In genomic region chr5:77061372-77062038, GRCm38 (mm10) we compare ENCODE assay signal across 8 mouse cellular contexts. TPM values are rescaled to one million over a fixed set of nuclear protein-coding genes. Genes with fewer than 3 reads are reported as not detected.
DNase-seq lines count a peak whose midpoint lies in the region; ATAC-seq and TF ChIP-seq lines count a peak whose summit lies in the region.

No protein-coding gene starts in this region.

- no peak overlapping the region for H3K4me3 ChIP-seq in kidney, postnatal 0 days (replicated peaks; ENCODE audit: low read depth, low read length)
- H3K4me3 ChIP-seq in liver, embryonic 12.5 days = 0 out of 2 replicates have a peak overlapping the region, but pooled peaks have one; percentile 18
- no peak overlapping the region for H3K4me3 ChIP-seq in olfactory bulb, adult 2 months (ENCODE audit: insufficient read depth, low read depth, low read length)

- H3K9me3 ChIP-seq in kidney, postnatal 0 days (replicated peaks; ENCODE audit: low read length) = no peaks in the 10 kb centered on the region
- no peaks in the 10 kb centered on the region for H3K9me3 ChIP-seq in liver, embryonic 12.5 days (replicated peaks)

- H3K27ac ChIP-seq in kidney, postnatal 0 days = no peak overlapping the region
- no peak overlapping the region for H3K27ac ChIP-seq in liver, embryonic 12.5 days
- H3K27ac ChIP-seq in olfactory bulb, adult 2 months (ENCODE audit: insufficient read depth, low read depth, low read length) = no peak overlapping the region

- no peak overlapping the region for H3K4me2 ChIP-seq in kidney, postnatal 0 days (ENCODE audit: low read length)
- H3K4me2 ChIP-seq in liver, embryonic 12.5 days = peak overlapping the region; percentile 41

- no peaks in the 10 kb centered on the region for H3K36me3 ChIP-seq in kidney, postnatal 0 days (ENCODE audit: insufficient read depth, low read length)
- no peaks in the 10 kb centered on the region for H3K36me3 ChIP-seq in liver, embryonic 12.5 days

- no peaks in the 10 kb centered on the region for H3K4me1 ChIP-seq in kidney, postnatal 0 days (replicated peaks; ENCODE audit: insufficient read depth, low read length)
- H3K4me1 ChIP-seq in liver, embryonic 12.5 days = no peaks in the 10 kb centered on the region
- no peaks in the 10 kb centered on the region for H3K4me1 ChIP-seq in olfactory bulb, adult 2 months (ENCODE audit: control insufficient read depth, insufficient read depth, low read length)

- H3K27me3 ChIP-seq in kidney, postnatal 0 days (ENCODE audit: insufficient read depth, low read length) = no peaks in the 10 kb centered on the region
- peaks cover 6% of the 10 kb centered on the region; the same call in 1 of the 2 replicates for H3K27me3 ChIP-seq in liver, embryonic 12.5 days (replicated peaks)

- no peak overlapping the region for H3K9ac ChIP-seq in kidney, postnatal 0 days (ENCODE audit: low read depth, low read length)
- H3K9ac ChIP-seq in liver, embryonic 12.5 days = no peak overlapping the region

- 33% methylated on average over 17 of the region's 17 CpGs for WGBS in kidney, postnatal 0 days
- 26% methylated on average over 17 of the region's 17 CpGs for WGBS in liver, embryonic 12.5 days (ENCODE audit: insufficient replicate concordance)
- WGBS in olfactory bulb, adult 2 months = 33% methylated on average over 17 of the region's 17 CpGs

- peak; percentile 87 for ATAC-seq in granulocyte monocyte progenitor cell, adult 5-6 weeks (replicated peaks; ENCODE audit: poor library complexity, severe bottlenecking)
- ATAC-seq in kidney, postnatal 0 days (replicated peaks; ENCODE audit: low FRiP score, low read depth) = 0 out of 2 replicates have a peak, but pooled peaks have one; percentile 36
- ATAC-seq in liver, embryonic 12.5 days = no peak

- no peak for TF ChIP-seq POLR2A in olfactory bulb, adult 2 months (IDR thresholded peaks at IDR 0.05; ENCODE audit: insufficient read depth, low read depth, low read length)

- peak; percentile 33 for DNase-seq in 416B (ENCODE audit: low read depth)
- DNase-seq in NIH3T3 (ENCODE audit: low read depth) = peak; percentile 71
- peak; percentile 59 to 77 for DNase-seq in cerebellum, postnatal 4 days (ENCODE audit: low spot score in 2 of 2)
- DNase-seq in kidney, postnatal 0 days (ENCODE audit: low spot score) = peak; percentile 57
- DNase-seq in thymus, postnatal 14 days = peak; percentile 76

- TF ChIP-seq CTCF in kidney, postnatal 0 days (IDR thresholded peaks at IDR 0.05; ENCODE audit: low read depth) = peak; percentile 81
- TF ChIP-seq CTCF in olfactory bulb, adult 2 months (IDR thresholded peaks at IDR 0.05; ENCODE audit: insufficient read depth, low read depth, low read length) = peak; percentile 65

RNA-seq across cellular contexts. Expression of gene Thegl, which starts 45.7 kb away (rescaled TPM):
- not detected in 2 replicates for total RNA-seq in granulocyte monocyte progenitor cell, adult 5-6 weeks (2014; fragmentation: Nextera tagmentation)
- not detected in 2 replicates for total RNA-seq in granulocyte monocyte progenitor cell, adult 5-6 weeks (2017)
- 0.11 and 0.14 TPM in 2 replicates for polyA plus RNA-seq in kidney, postnatal 0 days (2015; fragmentation: Nextera tagmentation; extraction: Ambion mirVana)
- 0.41 and 0.48 TPM in 2 replicates for polyA plus RNA-seq in liver, embryonic 12.5 days (2016; fragmentation: Nextera tagmentation; extraction: Ambion mirVana)
- not detected in 2 replicates for polyA plus RNA-seq in olfactory bulb, adult 2 months (2012; ENCODE audit: insufficient read depth, insufficient read length, low replicate concordance, missing spikeins)

RNA-seq across cellular contexts. Expression of gene Hopx, which starts 53.4 kb away (rescaled TPM):
- 4.8 and 5.4 TPM in 2 replicates for total RNA-seq in granulocyte monocyte progenitor cell, adult 5-6 weeks (2014; fragmentation: Nextera tagmentation)
- total RNA-seq in granulocyte monocyte progenitor cell, adult 5-6 weeks (2017) = 1.9 and 3.7 TPM in 2 replicates
- polyA plus RNA-seq in kidney, postnatal 0 days (2015; fragmentation: Nextera tagmentation; extraction: Ambion mirVana) = 3.6 and 3.9 TPM in 2 replicates
- 0.19 TPM in 1 of 2 replicates, not detected in the other for polyA plus RNA-seq in liver, embryonic 12.5 days (2016; fragmentation: Nextera tagmentation; extraction: Ambion mirVana)
- not detected in 2 replicates for polyA plus RNA-seq in olfactory bulb, adult 2 months (2012; ENCODE audit: insufficient read depth, insufficient read length, low replicate concordance, missing spikeins)

RNA-seq across cellular contexts. Expression of gene Arl9, which starts 57.6 kb away (rescaled TPM):
- 2.3 TPM in 1 of 2 replicates, not detected in the other for total RNA-seq in granulocyte monocyte progenitor cell, adult 5-6 weeks (2014; fragmentation: Nextera tagmentation)
- total RNA-seq in granulocyte monocyte progenitor cell, adult 5-6 weeks (2017) = not detected in 2 replicates
- polyA plus RNA-seq in kidney, postnatal 0 days (2015; fragmentation: Nextera tagmentation; extraction: Ambion mirVana) = not detected in 2 replicates
- not detected in 2 replicates for polyA plus RNA-seq in liver, embryonic 12.5 days (2016; fragmentation: Nextera tagmentation; extraction: Ambion mirVana)
- not detected in 2 replicates for polyA plus RNA-seq in olfactory bulb, adult 2 months (2012; ENCODE audit: insufficient read depth, insufficient read length, low replicate concordance, missing spikeins)
